Mouse (Mus musculus) left cerebral cortex, adult 2 months (tissue): ENCODE data around the gene Chrnb2. TPM values are rescaled to one million over a fixed set of nuclear protein-coding genes. Genes with fewer than 3 reads are reported as not detected.

Source experiments
- DNase-seq, 2 experiments: peaks; one replicate each; pipeline ENCODE4 v3.0.0; 2021 to 2022; ENCODE audit warnings: low spot score in 2 of 2, mixed read lengths in 1 of 2; ENCODE audit errors: extremely low spot score in 1 of 2
- H3K27ac ChIP-seq: fragments of 200-600 bp; 2 replicates; pipeline ENCODE4 v1.8.1; 2022
- H3K4me3 ChIP-seq: fragments of 200-600 bp; 2 replicates; pipeline ENCODE4 v1.8.1; 2022
- CTCF ChIP-seq: fragments of 200-600 bp; IDR thresholded peaks from 2 replicates; pipeline ENCODE4 v1.8.1; 2022; ENCODE audit warnings: antibody characterized with exemption, mild to moderate bottlenecking, moderate library complexity
- intact Hi-C: fragments of 180-260 bp; cut with DNase I; formaldehyde crosslinking; loops from one replicate; pipeline ENCODE4 v1.15.1; 2025
- total RNA-seq, 2 experiments: library from RNA; stranded (reverse); gene quantifications; 2 replicates each; pipeline ENCODE4 v1.2.3; 2021

Gene Chrnb2
- total RNA-seq, 2 experiments from 2014 or later = 29.0 to 29.3 TPM

DNA sequence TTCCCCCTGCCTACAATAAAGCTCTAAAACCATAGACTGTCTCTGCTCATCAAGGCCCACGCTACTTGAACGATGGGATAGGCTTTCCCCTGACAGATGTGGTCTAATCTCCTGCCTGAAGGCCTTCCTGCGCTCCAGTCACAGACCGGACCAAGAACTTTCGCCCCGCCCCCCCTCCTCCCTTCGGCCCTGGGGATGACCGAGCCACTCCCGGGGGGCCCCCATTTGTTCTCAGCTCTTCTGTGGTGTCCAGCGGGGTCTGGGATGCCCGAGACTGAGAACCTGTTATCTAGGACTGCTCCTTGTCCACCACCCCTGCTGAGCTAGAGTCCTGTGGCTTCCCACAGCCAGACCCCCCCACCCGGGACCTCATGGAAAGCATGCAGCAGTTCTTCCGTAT lies 35.0 kb upstream of the Chrnb2 start:
- no peak overlapping the region for H3K27ac ChIP-seq
- no peak for TF ChIP-seq CTCF
- no peak for DNase-seq
- H3K4me3 ChIP-seq = no peak overlapping the region
- intact Hi-C loops = no loop called here

GRCm38 (mm10) chr3:89798518-89798917 lies 34.1 kb upstream of the Chrnb2 start:
- no peak overlapping the region for H3K27ac ChIP-seq
- no peak for TF ChIP-seq CTCF
- no peak for DNase-seq
- no peak overlapping the region for H3K4me3 ChIP-seq
- intact Hi-C loops = no loop called here

DNA sequence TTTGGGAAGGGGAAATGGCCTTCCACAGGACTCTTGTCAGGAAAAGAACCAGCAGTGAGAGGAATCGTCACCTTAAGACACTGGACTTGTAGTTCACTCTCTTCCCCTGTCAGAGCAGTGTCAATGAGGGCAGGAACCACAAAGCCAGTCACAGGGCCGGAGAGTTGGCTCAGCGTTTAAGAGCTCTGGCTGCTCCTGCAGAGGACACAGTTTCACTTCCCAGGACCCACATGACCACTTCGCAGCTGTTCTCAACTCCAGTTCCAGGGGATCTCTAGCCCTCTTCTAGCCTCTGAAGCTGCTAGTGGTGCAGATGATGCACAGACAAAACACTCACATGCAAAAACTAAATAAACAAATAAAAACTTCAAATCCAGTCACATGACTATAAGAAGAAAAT lies 31.9 kb upstream of the Chrnb2 start:
- intact Hi-C loops = no loop called here
- Histone ChIP-seq H3K27ac (no peak overlapping the region), H3K4me3 (no peak overlapping the region)
- no peak for DNase-seq
- no peak for TF ChIP-seq CTCF

GRCm38 (mm10) chr3:89795746-89796145 lies 31.3 kb upstream of the Chrnb2 start:
- DNase-seq = no peak
- intact Hi-C loops = no loop called here
- no peak overlapping the region for H3K27ac ChIP-seq
- TF ChIP-seq CTCF = no peak; the same call in 1 of the 2 replicates
- no peak overlapping the region for H3K4me3 ChIP-seq

DNA sequence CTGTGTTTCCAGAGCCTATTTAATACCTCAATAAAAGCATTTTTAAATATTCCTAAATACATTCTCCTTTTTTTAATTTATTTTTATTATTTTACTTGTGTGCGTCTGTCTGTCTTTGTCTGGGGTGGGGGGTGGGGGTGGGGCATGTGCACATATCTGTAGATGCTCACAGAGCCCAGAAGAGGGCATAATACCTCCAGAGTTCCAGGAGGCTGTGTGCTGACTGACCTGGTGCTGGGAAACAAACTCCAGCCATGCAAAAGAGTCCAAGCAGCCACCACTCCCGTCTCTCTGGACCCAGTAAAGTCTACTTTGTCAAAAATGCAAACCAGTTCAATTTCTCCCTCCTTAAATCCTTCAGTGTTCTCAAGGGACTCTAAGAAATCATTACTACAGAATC lies 30.2 kb upstream of the Chrnb2 start:
- TF ChIP-seq CTCF = no peak; the same call in 1 of the 2 replicates
- Histone ChIP-seq H3K27ac (no peak overlapping the region), H3K4me3 (no peak overlapping the region)
- DNase-seq = no peak
- intact Hi-C loops = no loop called here

DNA sequence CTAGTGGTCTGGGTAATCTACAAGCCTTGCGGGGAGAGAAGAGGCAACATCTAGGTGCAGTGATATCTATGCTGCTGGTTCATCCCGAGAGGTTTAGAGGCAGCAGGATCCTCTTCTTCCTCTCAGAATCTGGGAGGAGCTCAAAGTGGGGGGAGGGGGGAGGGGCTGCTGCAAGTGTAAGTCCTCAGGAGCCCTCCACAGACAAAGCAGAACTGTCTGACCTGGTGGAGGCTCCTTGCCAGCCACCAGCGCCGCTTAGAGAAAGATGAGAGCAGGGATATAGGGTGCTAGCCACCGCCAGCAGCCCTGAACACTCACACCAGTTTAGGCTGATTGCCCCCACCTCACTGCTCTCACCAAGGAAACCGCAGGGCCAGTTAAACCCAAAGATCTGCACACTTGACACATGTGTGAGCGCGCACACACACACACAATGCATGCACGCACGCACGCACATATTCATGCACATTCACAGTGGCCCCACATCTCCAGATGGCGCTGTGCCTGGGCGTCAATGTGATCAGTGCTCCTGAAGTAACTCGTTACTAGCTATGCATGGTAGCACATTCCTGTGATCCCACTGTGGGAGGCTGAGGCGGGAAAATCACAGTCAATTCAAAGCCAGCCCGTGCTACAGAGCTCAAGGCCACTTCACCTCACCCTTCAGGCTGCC lies 24.4 kb upstream of the Chrnb2 start:
- Histone ChIP-seq H3K4me3 (no peak overlapping the region), H3K27ac (no peak overlapping the region)
- TF ChIP-seq CTCF = no peak; the same call in 1 of the 2 replicates
- intact Hi-C loops = no loop called here
- DNase-seq = no peak

DNA sequence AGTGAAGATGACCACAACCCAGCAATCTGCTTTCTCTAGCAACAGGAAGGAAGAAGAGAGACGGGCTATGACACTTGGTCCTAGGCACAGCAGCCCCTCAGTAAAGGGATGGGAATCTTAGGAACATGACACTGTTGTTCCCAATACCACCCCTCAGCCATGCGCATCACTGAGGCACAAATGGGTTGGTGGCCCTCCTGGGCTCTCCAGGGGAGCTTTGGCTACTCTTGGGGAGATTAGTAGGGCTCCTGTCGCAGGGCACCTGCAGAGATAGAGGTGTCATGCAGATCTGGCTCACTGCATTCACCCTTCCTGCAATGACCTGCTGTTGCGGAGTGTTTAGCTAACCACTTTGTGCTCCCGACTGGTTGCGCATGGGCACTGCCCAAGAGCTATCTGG lies 21.8 kb upstream of the Chrnb2 start:
- intact Hi-C loops = no loop called here

GRCm38 (mm10) chr3:89784991-89785753 lies 20.7 kb upstream of the Chrnb2 start:
- peak; percentile 53 to 73 for DNase-seq
- H3K27ac ChIP-seq = no peak overlapping the region

More for the DNA sequence above, 21.8 kb upstream of the Chrnb2 start:
- H3K27ac ChIP-seq = no peak overlapping the region
- DNase-seq = no peak
- TF ChIP-seq CTCF = no peak
- no peak overlapping the region for H3K4me3 ChIP-seq

DNA sequence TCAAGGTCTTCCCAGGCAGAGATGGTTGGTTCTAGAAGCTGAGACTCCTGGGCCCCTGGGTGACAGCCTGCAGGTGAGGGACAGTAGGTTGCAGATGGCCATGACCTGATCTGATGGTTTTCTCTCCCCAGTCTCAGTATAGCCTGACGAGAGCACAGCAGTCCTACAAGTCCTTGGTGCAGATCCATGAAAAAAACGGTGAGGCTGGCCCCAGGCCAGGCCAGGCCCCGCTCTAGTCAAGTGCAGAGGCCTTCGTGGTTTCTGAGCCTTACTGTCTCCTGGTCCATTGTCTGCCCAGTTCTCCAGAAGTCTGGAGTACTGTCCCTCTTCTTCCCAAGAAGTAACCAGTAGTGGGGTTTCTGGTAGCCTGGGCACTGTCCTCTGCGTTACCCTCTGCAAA lies 17.2 kb upstream of the Chrnb2 start:
- H3K27ac ChIP-seq = no peak overlapping the region
- intact Hi-C loops = no loop called here
- no peak for DNase-seq
- TF ChIP-seq CTCF = no peak
- H3K4me3 ChIP-seq = no peak overlapping the region

More at GRCm38 (mm10) chr3:89784991-89785753, 20.7 kb upstream of the Chrnb2 start:
- intact Hi-C loops = loop anchor here (1.0 kb wide), 1 partner anchor 73 kb away; no protein-coding TSS in a partner anchor
- no peak overlapping the region for H3K4me3 ChIP-seq
- TF ChIP-seq CTCF = peak; percentile 80

DNA sequence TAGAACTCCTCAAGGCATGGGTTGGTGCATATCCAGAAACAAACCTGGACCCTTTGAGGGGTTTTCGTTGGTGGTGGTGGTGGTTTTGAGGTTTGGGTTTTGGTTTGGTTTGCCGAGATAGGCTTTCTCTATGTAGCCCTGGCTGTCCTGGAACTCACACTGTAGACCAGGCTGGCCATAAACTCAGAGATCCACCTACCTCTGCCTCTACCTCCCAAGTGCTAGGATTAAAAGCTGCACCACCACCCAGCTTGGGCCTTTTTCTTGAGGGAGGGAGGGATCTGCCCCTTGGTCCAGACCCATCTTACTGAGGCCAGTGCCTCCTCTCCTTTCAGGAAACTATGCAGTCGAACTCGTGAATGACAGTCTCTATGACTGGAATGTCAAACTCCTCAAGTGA lies 15.7 kb upstream of the Chrnb2 start:
- no peak overlapping the region for H3K4me3 ChIP-seq
- intact Hi-C loops = no loop called here
- no peak for DNase-seq
- H3K27ac ChIP-seq = no peak overlapping the region
- no peak for TF ChIP-seq CTCF

GRCm38 (mm10) chr3:89776001-89776400 lies 11.6 kb upstream of the Chrnb2 start:
- TF ChIP-seq CTCF = no peak
- H3K27ac ChIP-seq = no peak overlapping the region
- intact Hi-C loops = loop anchor here (10.0 kb wide), 1 partner anchor 279 kb away; the partner anchor contains the start of genes 4933434E20Rik and Ubap2l
- no peak for DNase-seq
- H3K4me3 ChIP-seq = no peak overlapping the region

DNA sequence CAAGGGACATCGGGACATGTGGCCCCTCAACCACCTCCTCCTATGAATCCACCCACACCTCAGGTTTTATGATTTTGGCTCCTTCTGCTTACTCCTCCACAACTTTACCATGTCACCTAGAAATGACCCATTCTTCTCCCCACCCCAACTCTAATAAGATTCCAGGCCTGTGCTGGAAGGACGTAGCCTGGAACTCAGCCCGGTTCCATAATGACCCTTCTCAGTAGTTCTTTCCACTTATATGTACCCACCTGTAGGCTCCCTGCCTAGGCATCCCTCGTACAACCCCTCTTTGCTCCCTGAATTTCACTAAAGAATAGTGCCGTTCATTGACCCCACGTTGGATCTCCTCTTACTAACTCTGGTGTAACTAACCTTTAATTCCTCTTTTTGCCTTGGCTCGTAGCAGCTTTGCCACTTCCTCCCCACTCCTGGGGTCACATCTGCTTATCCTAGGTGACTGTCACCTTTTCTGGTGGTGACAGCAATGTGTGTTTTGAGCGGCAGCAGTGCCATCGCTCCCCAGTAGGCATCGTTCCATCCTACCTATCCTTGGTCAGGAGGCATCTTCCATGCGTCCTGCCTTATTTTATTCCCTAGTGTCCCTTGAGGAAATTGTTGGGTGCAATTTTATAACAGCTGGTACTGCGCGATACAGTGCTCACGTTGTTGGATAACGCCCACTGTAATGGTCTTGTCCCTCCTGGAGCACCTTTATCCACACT lies 10.0 kb upstream of the Chrnb2 start:
- Histone ChIP-seq H3K4me3 (peak overlapping the region; percentile 96), H3K27ac (peak overlapping the region; percentile 81; the same call in 1 of the 2 replicates)
- no peak for TF ChIP-seq CTCF
- intact Hi-C loops = loop anchor here (5.0 to 10.0 kb wide), 2 partner anchors 62 to 280 kb away; partner anchors contain the start of genes 4933434E20Rik and Ubap2l
- no peak for DNase-seq
